ENCODE assay signal across 8 mouse cellular contexts in genomic region chr5:136987934-136988271, GRCm38 (mm10). TPM values are rescaled to one million over a fixed set of nuclear protein-coding genes. Genes with fewer than 3 reads are reported as not detected.
DNase-seq lines count a peak whose midpoint lies in the region; ATAC-seq and TF ChIP-seq lines count a peak whose summit lies in the region.

TSS of gene Znhit1 (minus strand) at chr5:136988021.

- TF ChIP-seq POLR2A in cerebellum, adult 2 months (IDR thresholded peaks at IDR 0.05; ENCODE audit: borderline replicate concordance, insufficient read depth, low read length), result no peak

- peaks cover 59% of the 10 kb centered on the region for H3K36me3 ChIP-seq in embryonic facial prominence, embryonic 15.5 days
- H3K36me3 ChIP-seq in heart, postnatal 0 days (replicated peaks; ENCODE audit: control insufficient read depth, insufficient read depth, low read length), result peaks cover 42% of the 10 kb centered on the region
- peaks cover 59% of the 10 kb centered on the region for H3K36me3 ChIP-seq in limb, embryonic 10.5 days
- H3K36me3 ChIP-seq in neural tube, embryonic 13.5 days, result peaks cover 57% of the 10 kb centered on the region

- peak within 1 kb of the TSS; percentile 89 for H3K4me2 ChIP-seq in embryonic facial prominence, embryonic 15.5 days (replicated peaks)
- H3K4me2 ChIP-seq in heart, postnatal 0 days (ENCODE audit: low read depth, low read length), result peak within 1 kb of the TSS; percentile 94
- peak within 1 kb of the TSS; percentile 86 for H3K4me2 ChIP-seq in neural tube, embryonic 13.5 days

- H3K9me3 ChIP-seq in embryonic facial prominence, embryonic 15.5 days (replicated peaks), result no peaks in the 10 kb centered on the region
- H3K9me3 ChIP-seq in heart, postnatal 0 days (replicated peaks; ENCODE audit: control insufficient read depth, low read length), result no peaks in the 10 kb centered on the region
- H3K9me3 ChIP-seq in limb, embryonic 10.5 days (replicated peaks), result no peaks in the 10 kb centered on the region
- no peaks in the 10 kb centered on the region for H3K9me3 ChIP-seq in neural tube, embryonic 13.5 days

- no peaks in the 10 kb centered on the region for H3K4me1 ChIP-seq in cerebellum, adult 2 months (ENCODE audit: control insufficient read depth, insufficient read depth, low read length)
- H3K4me1 ChIP-seq in embryonic facial prominence, embryonic 15.5 days, result peaks cover 18% of the 10 kb centered on the region
- H3K4me1 ChIP-seq in heart, postnatal 0 days (ENCODE audit: control insufficient read depth, insufficient read depth), result peaks cover 10% of the 10 kb centered on the region; the same call in 1 of the 2 replicates
- H3K4me1 ChIP-seq in limb, embryonic 10.5 days, result peaks cover 20% of the 10 kb centered on the region
- peaks cover 25% of the 10 kb centered on the region for H3K4me1 ChIP-seq in neural tube, embryonic 13.5 days (replicated peaks)

- no peaks in the 10 kb centered on the region for H3K27me3 ChIP-seq in cerebellum, adult 2 months (ENCODE audit: control insufficient read depth, insufficient read depth, low read length)
- H3K27me3 ChIP-seq in embryonic facial prominence, embryonic 15.5 days, result no peaks in the 10 kb centered on the region
- no peaks in the 10 kb centered on the region for H3K27me3 ChIP-seq in heart, postnatal 0 days (ENCODE audit: control insufficient read depth, insufficient read depth, low read length)
- H3K27me3 ChIP-seq in limb, embryonic 10.5 days (ENCODE audit: low read depth, poor library complexity, severe bottlenecking), result no peaks in the 10 kb centered on the region
- H3K27me3 ChIP-seq in neural tube, embryonic 13.5 days, result no peaks in the 10 kb centered on the region

- peak within 1 kb of the TSS; percentile 27; the same call in 1 of the 2 replicates for H3K27ac ChIP-seq in cerebellum, adult 2 months (ENCODE audit: insufficient read depth, low read length)
- H3K27ac ChIP-seq in embryonic facial prominence, embryonic 15.5 days (replicated peaks), result peak within 1 kb of the TSS; percentile 91
- H3K27ac ChIP-seq in heart, postnatal 0 days (ENCODE audit: low read depth), result peak within 1 kb of the TSS; percentile 87
- peak within 1 kb of the TSS; percentile 97 for H3K27ac ChIP-seq in limb, embryonic 10.5 days
- peak within 1 kb of the TSS; percentile 97 for H3K27ac ChIP-seq in neural tube, embryonic 13.5 days (replicated peaks)

- no peak for TF ChIP-seq EP300 in heart, postnatal 0 days (IDR thresholded peaks at IDR 0.05; ENCODE audit: low read depth)

- ATAC-seq in CD4-positive, CD25-positive, alpha-beta regulatory T cell, adult 4 months, result no peak
- no peak for ATAC-seq in embryonic facial prominence, embryonic 15.5 days (ENCODE audit: insufficient number of reproducible peaks, low FRiP score, low TSS enrichment, low read depth)
- ATAC-seq in heart, postnatal 0 days (ENCODE audit: insufficient read depth, low read depth), result no peak
- 0 out of 2 replicates have a peak, but pooled peaks have one; percentile 2 for ATAC-seq in neural tube, embryonic 13.5 days (ENCODE audit: low read depth)

- 2% methylated on average over 12 of the region's 12 CpGs for WGBS in cerebellum, adult 2 months
- 2% methylated on average over 12 of the region's 12 CpGs for WGBS in embryonic facial prominence, embryonic 15.5 days
- 6% methylated on average over 12 of the region's 12 CpGs for WGBS in heart, postnatal 0 days
- 10% methylated on average over 12 of the region's 12 CpGs for WGBS in limb, embryonic 10.5 days
- WGBS in neural tube, embryonic 13.5 days, result 4% methylated on average over 12 of the region's 12 CpGs

- no peak for DNase-seq in cerebellum, adult 2 months
- no peak for DNase-seq in cerebellum, postnatal 36 days
- no peak for DNase-seq in heart, postnatal 0 days (ENCODE audit: low spot score)
- DNase-seq in limb, embryonic 10.5 days (ENCODE audit: low spot score), result no peak
- DNase-seq in ovary, postnatal 14 days (ENCODE audit: low spot score), result no peak

- peak within 1 kb of the TSS; percentile 90 for H3K9ac ChIP-seq in embryonic facial prominence, embryonic 15.5 days
- H3K9ac ChIP-seq in heart, postnatal 0 days (replicated peaks; ENCODE audit: low read depth, low read length), result peak within 1 kb of the TSS; percentile 86
- H3K9ac ChIP-seq in neural tube, embryonic 13.5 days, result peak within 1 kb of the TSS; percentile 97

- peak within 1 kb of the TSS; percentile 77 for H3K4me3 ChIP-seq in cerebellum, adult 2 months (replicated peaks; ENCODE audit: insufficient read depth, low read depth, low read length)
- peak within 1 kb of the TSS; percentile 78 for H3K4me3 ChIP-seq in embryonic facial prominence, embryonic 15.5 days (replicated peaks)
- peak within 1 kb of the TSS; percentile 89 for H3K4me3 ChIP-seq in heart, postnatal 0 days (ENCODE audit: low read depth, low read length)
- H3K4me3 ChIP-seq in limb, embryonic 10.5 days, result peak within 1 kb of the TSS; percentile 77
- H3K4me3 ChIP-seq in neural tube, embryonic 13.5 days, result peak within 1 kb of the TSS; percentile 56

- no peak for TF ChIP-seq CTCF in cerebellum, adult 2 months (IDR thresholded peaks at IDR 0.05; ENCODE audit: borderline replicate concordance, insufficient read depth, low read depth, low read length)
- TF ChIP-seq CTCF in heart, postnatal 0 days (IDR thresholded peaks at IDR 0.05; ENCODE audit: low read depth), result no peak

RNA-seq across cellular contexts. Expression of gene Znhit1, which starts in this region (rescaled TPM):
- polyA plus RNA-seq in cerebellum, adult 2 months (2012; rRNA removed), result 86.8 and 95.4 TPM in 2 replicates
- polyA plus RNA-seq in CD4-positive, CD25-positive, alpha-beta regulatory T cell, adult 4 months (2017; shearing (Covaris generic)), result 10 to 100 TPM; 50.3 to 67.0 TPM
- polyA plus RNA-seq in embryonic facial prominence, embryonic 15.5 days (2015; fragmentation: Nextera tagmentation; extraction: Ambion mirVana), result 111 and 120 TPM in 2 replicates
- 39.7 and 45.6 TPM in 2 replicates for total RNA-seq in heart, postnatal 0 days (2014; rRNA removed; ENCODE audit: low replicate concordance)
- polyA plus RNA-seq in heart, postnatal 0 days (2015; fragmentation: Nextera tagmentation; extraction: Ambion mirVana), result 77.0 and 78.0 TPM in 2 replicates
- 116 and 119 TPM in 2 replicates for polyA plus RNA-seq in limb, embryonic 10.5 days (2016; fragmentation: Nextera tagmentation; extraction: Ambion mirVana)
- polyA plus RNA-seq in neural tube, embryonic 13.5 days (2015; fragmentation: Nextera tagmentation; extraction: Ambion mirVana), result 91.3 and 110 TPM in 2 replicates

Comparison
In these comparisons a context has a peak if more than half of its experiments do, and no peak if none do; other contexts are left out.
1. H3K27ac ChIP-seq: peak in every context shown above with its lines; median percentile 97 in limb, embryonic 10.5 days; 97 in neural tube, embryonic 13.5 days; 91 in embryonic facial prominence, embryonic 15.5 days; 87 in heart, postnatal 0 days; 27 in cerebellum, adult 2 months.